Mouse (Mus musculus) hindbrain, postnatal 0 days (tissue): ENCODE results near the gene Odf2l. TPM values are rescaled to one million over a fixed set of nuclear protein-coding genes. Genes with fewer than 3 reads are reported as not detected.
A peak's percentile ranks its signal among the peaks of the same experiment; 100 is the strongest.

ENCODE experiments used
- ATAC-seq: fragments of 200-750 bp; cut with Nextera tagmentation; 2 replicates; pipeline ENCODE4 v1.8.0; 2017; ENCODE audit warnings: mild to moderate bottlenecking, moderate TSS enrichment, moderate library complexity
- DNase-seq: peaks from one replicate; pipeline ENCODE4 v3.0.0-alpha.2; 2015; ENCODE audit warnings: low spot score
- H3K27ac ChIP-seq: fragments of 300-500 bp; sonication (generic); 2 replicates; pipeline ENCODE4 v1.5.1; 2014; ENCODE audit warnings: mild to moderate bottlenecking
- H3K27me3 ChIP-seq: fragments of 300-500 bp; sonication (generic); 2 replicates; pipeline ENCODE4 v1.6.1; 2014; ENCODE audit warnings: low read length, mixed read lengths; ENCODE audit not compliant: insufficient read depth
- H3K36me3 ChIP-seq: fragments of 300-500 bp; sonication (generic); 2 replicates; pipeline ENCODE4 v1.6.1; 2014; ENCODE audit warnings: low read length, mixed read lengths; ENCODE audit not compliant: insufficient read depth
- H3K4me1 ChIP-seq: fragments of 300-500 bp; sonication (generic); 2 replicates; pipeline ENCODE4 v1.6.1; 2014; ENCODE audit warnings: antibody characterized with exemption, low read length, mixed read lengths; ENCODE audit not compliant: insufficient read depth
- H3K4me2 ChIP-seq: fragments of 300-500 bp; sonication (generic); 2 replicates; pipeline ENCODE4 v1.6.1; 2014; ENCODE audit warnings: low read depth, mild to moderate bottlenecking, low read length, moderate library complexity, mixed read lengths
- H3K4me3 ChIP-seq: fragments of 300-500 bp; sonication (generic); 2 replicates; pipeline ENCODE4 v1.5.1; 2014; ENCODE audit warnings: low read length
- H3K9ac ChIP-seq: fragments of 300-500 bp; sonication (generic); replicated peaks from 2 replicates; pipeline ENCODE4 v1.6.1; 2014; ENCODE audit warnings: mild to moderate bottlenecking, low read length, moderate library complexity, mixed read lengths
- H3K9me3 ChIP-seq: fragments of 300-500 bp; sonication (generic); 2 replicates; pipeline ENCODE4 v1.6.1; 2016; ENCODE audit warnings: low read length, mixed read lengths
- CTCF ChIP-seq: IDR thresholded peaks from 2 replicates; pipeline ENCODE4 v1.5.1; 2016; ENCODE audit warnings: antibody characterized with exemption, control low read depth, low read depth
- WGBS: fragments of 180-500 bp; shearing (Covaris S2); extraction: QIAGEN DNeasy Blood & Tissue Kit; methylation state at CpG from one replicate; pipeline ENCODE4 v1.1.7; 2014; 5-methylcytosine and 5-hydroxymethylcytosine counted together
- polyA plus RNA-seq: library from polyadenylated mRNA; unstranded; fragments of >200 nt; fragmentation: Nextera tagmentation; extraction: Ambion mirVana; gene quantifications from 2 replicates; pipeline ENCODE4 v1.2.1, GENCODE M21; 2015
- total RNA-seq: library from RNA; depleted of rRNA; stranded (reverse); fragments of >200 nt; gene quantifications from 2 replicates; pipeline ENCODE4 v1.2.3, GENCODE M21; 2014

Gene Odf2l
- total and polyA plus RNA-seq, 2 experiments from 2014 or later, result 7.8 to 9.7 TPM

DNA sequence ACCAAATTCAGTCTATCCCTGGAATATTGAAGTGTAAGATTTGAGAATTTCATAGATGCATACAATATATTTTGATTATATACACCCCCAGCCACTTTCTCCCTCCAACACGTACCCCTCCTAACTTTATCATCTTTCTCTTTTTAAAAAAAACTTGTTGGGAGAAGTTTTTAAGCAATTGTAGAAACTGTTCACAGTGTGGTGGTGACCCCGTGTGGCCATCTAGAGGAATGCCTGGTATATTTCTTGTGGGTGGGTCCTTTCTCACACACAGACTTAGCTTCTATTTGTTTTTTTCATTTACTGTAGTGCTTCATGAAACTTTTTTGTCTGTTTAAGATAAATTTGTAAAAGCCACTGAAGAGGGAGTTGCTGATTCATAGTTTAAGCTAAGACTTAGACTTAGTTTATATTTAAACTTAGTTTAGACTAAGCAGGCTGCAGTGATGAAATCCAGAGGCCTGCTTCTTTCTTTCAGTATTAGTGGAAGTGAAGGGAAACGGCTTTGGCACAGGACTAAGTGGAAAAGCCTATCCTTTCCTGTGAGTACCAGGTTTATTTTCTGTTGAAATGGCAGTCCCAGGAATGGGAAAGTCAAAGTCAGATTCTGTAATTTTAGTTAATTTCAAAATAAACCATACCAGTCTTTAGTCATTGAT is 13.0 kb downstream of the Odf2l start:
- Histone ChIP-seq H3K4me2 (no peak overlapping the region), H3K4me1 (no peaks in the 10 kb centered on the region), H3K9ac (no peak overlapping the region), H3K36me3 (peaks cover 8% of the 10 kb centered on the region), H3K27me3 (no peaks in the 10 kb centered on the region), H3K9me3 (no peaks in the 10 kb centered on the region), H3K4me3 (no peak overlapping the region), H3K27ac (no peak overlapping the region)
- no peak for ATAC-seq
- peak; percentile 81 for TF ChIP-seq CTCF
- peak; percentile 70 for DNase-seq
- WGBS, result 37% methylated on average over 3 of the region's 3 CpGs

DNA sequence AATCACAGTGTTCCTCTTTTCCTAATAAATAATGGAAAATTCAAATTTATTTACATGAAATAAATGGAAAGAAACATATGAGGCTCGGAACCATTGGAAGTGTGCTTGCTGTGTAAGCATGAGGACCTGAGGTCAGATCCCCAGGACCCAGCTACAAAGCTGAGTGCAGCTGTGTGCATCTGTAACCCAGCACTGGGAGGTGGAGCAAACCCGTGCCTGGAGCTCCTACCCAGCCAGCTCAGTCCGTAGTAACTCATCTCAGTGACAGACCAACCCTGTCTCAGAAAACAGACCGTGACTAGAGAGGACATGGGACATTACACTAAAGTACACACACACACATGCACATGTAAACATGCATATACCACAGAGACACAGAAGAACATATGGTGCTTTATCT is 21.8 kb downstream of the Odf2l start:
- Histone ChIP-seq H3K36me3 (no peaks in the 10 kb centered on the region), H3K9ac (no peak overlapping the region), H3K9me3 (no peaks in the 10 kb centered on the region), H3K4me2 (no peak overlapping the region), H3K27me3 (no peaks in the 10 kb centered on the region), H3K4me1 (no peaks in the 10 kb centered on the region), H3K4me3 (no peak overlapping the region), H3K27ac (no peak overlapping the region)
- TF ChIP-seq CTCF, result no peak
- DNase-seq, result no peak
- ATAC-seq, result no peak
- WGBS, result 85% methylated on average over 4 of the region's 4 CpGs

- TF ChIP-seq CTCF, result no peak
- Histone ChIP-seq H3K27ac (no peak overlapping the region), H3K27me3 (no peaks in the 10 kb centered on the region), H3K9ac (no peak overlapping the region), H3K4me3 (no peak overlapping the region), H3K4me1 (no peaks in the 10 kb centered on the region), H3K36me3 (no peaks in the 10 kb centered on the region), H3K9me3 (no peaks in the 10 kb centered on the region), H3K4me2 (no peak overlapping the region)
- ATAC-seq (no peak), DNase-seq (no peak)
These were observed 24.5 kb downstream of the Odf2l start for GRCm38 (mm10) chr3:145142925-145143324.

- Histone ChIP-seq H3K27ac (no peak overlapping the region), H3K4me2 (no peak overlapping the region), H3K9ac (no peak overlapping the region), H3K9me3 (no peaks in the 10 kb centered on the region), H3K4me1 (no peaks in the 10 kb centered on the region), H3K27me3 (no peaks in the 10 kb centered on the region), H3K36me3 (peaks cover under 1% of the 10 kb centered on the region; the same call in 1 of the 2 replicates), H3K4me3 (no peak overlapping the region)
- TF ChIP-seq CTCF, result no peak
- ATAC-seq, result no peak; the same call in 1 of the 2 replicates
- 76% methylated on average over 10 of the region's 10 CpGs for WGBS
- DNase-seq, result no peak
These were observed 25.5 kb downstream of the Odf2l start for GRCm38 (mm10) chr3:145143856-145144255.

GRCm38 (mm10) chr3:145146871-145147270 is 28.5 kb downstream of the Odf2l start:
- Histone ChIP-seq H3K4me1 (no peaks in the 10 kb centered on the region), H3K9me3 (no peaks in the 10 kb centered on the region), H3K36me3 (peaks cover 4% of the 10 kb centered on the region; the same call in 1 of the 2 replicates), H3K27ac (no peak overlapping the region), H3K4me2 (no peak overlapping the region), H3K4me3 (no peak overlapping the region), H3K9ac (no peak overlapping the region), H3K27me3 (no peaks in the 10 kb centered on the region)
- WGBS, result 95% methylated on average over 9 of the region's 9 CpGs
- DNase-seq, result no peak
- no peak for TF ChIP-seq CTCF
- ATAC-seq, result no peak

DNA sequence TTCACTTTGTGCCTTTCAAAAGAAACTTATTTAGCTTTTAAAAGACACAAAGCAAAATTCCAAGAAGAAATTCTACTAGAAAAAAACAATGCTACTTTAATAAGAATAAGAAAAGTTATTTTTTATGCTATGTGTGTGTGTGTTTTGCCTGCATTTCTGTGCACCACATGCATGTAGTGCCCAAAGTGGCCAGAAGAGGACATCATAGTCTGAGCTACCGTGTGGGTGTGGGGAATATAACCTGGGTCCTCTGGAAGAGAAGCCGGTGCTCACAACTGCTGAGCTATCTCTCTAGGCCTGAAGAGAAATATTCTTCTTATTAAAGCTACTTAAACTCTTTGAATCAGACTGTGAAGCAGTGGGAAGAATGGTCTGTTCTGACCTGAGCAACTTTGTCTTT is 29.1 kb downstream of the Odf2l start:
- H3K9ac ChIP-seq, result no peak overlapping the region
- H3K9me3 ChIP-seq, result no peaks in the 10 kb centered on the region
- peak; percentile 63 for TF ChIP-seq CTCF
- ATAC-seq, result peak; percentile 38; the same call in 1 of the 2 replicates
- 84% methylated on average over 2 of the region's 2 CpGs for WGBS
- H3K27me3 ChIP-seq, result no peaks in the 10 kb centered on the region
- H3K4me3 ChIP-seq, result no peak overlapping the region
- no peaks in the 10 kb centered on the region for H3K4me1 ChIP-seq
- DNase-seq, result peak; percentile 54
- H3K4me2 ChIP-seq, result no peak overlapping the region
- no peak overlapping the region for H3K27ac ChIP-seq
- H3K36me3 ChIP-seq, result peaks cover 4% of the 10 kb centered on the region; the same call in 1 of the 2 replicates

DNA sequence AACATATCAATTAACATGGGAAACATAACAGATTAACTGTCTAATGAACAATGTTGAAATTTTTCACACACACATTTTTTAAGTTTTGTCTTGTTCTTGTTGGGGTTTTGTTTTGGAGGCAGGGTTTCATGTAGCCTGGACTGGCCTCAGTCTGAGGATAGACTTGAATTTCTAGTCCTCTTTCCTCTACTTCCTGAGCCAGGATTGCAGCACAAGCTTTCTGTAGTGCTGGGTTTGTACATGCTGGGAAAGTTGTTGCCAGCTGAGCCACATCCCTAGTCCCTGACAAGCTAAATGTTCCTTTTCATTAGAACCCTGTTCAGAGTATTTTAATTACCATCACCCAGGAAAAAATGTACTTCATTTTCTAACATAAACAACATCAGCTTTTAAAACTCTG is 29.6 kb downstream of the Odf2l start:
- Histone ChIP-seq H3K9ac (no peak overlapping the region), H3K4me1 (no peaks in the 10 kb centered on the region), H3K27ac (no peak overlapping the region), H3K9me3 (no peaks in the 10 kb centered on the region), H3K4me3 (no peak overlapping the region), H3K36me3 (peaks cover 4% of the 10 kb centered on the region; the same call in 1 of the 2 replicates), H3K4me2 (no peak overlapping the region), H3K27me3 (no peaks in the 10 kb centered on the region)
- ATAC-seq (no peak), DNase-seq (no peak)
- TF ChIP-seq CTCF, result no peak
